Mouse (Mus musculus) mouse trophoblast stem cell (cell line): ENCODE measurements around the gene Man1b1.

ENCODE experiments used
- in situ Hi-C, 2 experiments: fragments of 300-500 bp; cut with MseI, MboI; formaldehyde crosslinking; loops; 2 replicates in 1 of 2; 3 replicates in 1 of 2; pipeline ENCODE4 v1.15.1; 2025

The Man1b1 gene

DNA sequence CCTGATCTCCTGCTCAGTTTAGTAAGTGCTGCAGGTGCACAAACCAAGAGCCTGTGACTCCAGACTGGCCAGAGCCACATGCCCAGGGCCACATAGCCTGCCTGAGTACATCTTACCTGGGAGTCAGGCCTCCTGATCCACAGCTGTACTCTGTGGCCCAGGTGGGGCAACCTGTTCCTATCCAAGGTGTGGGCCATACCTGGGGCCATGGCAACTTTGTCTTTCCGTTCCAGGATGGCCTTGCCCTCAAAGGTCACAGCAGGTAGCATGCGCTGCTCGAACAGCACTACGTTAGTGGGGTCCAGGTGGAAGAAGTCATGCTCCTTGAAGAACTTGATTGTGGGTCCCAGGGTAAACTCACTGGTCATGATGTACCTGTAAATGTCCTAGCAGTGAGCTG is 32.2 kb downstream of the Man1b1 start:
- in situ Hi-C loops = no loop called here

DNA sequence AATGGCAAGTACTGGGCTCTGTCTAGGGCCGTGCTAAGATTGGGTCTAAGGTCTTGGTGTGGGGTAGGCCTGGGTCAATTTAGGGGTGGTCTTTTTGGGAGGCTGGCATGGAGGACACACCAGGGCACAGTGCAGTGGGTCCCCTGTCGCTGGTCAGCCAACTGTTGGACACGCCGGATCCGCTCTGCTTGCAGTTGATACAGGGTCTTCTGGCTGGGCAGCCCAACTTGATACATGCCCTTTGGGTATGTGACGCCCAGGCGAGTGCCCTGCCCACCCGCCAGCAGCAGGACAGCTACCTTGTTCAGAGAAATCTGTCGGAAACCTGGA is 32.6 kb downstream of the Man1b1 start:
- in situ Hi-C loops = no loop called here

DNA sequence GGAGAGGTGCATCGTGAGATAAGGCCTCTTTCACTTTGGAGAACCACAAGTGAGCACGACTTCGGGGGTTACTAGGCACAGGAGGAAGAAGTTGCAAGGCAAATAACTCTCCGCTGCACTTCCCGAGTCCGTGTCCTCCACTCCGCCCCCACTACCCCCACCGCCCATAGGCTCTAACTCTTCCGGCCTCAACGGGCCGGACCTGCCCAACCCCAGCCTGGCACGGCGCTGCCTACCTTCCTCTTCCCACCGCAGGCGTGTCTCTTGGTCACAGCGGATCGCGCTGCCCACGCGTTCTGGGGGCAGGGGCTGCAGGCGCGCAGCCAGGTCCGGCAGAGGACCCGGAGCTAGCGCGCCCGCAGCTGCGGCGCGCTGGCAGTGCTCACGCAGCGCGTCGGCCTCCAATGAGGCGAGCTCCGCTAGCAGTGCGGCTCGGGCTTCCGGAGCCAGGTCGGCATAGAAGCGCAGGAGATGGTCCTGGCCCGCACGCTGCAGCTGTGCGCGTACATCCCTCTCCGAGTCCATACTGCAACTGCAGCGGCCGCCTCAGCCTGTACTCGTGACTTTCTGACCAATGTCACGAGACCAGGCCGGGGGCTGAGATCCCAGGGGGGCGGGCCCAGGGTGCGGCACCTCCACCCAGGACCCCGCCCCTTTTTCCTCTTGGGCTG is 33.1 kb downstream of the Man1b1 start, which contains the start of gene Uap1l1:
Gene Uap1l1 (minus strand): TSS at position 592 of the 671 bp plus-strand sequence.
- in situ Hi-C loops = no loop called here

DNA sequence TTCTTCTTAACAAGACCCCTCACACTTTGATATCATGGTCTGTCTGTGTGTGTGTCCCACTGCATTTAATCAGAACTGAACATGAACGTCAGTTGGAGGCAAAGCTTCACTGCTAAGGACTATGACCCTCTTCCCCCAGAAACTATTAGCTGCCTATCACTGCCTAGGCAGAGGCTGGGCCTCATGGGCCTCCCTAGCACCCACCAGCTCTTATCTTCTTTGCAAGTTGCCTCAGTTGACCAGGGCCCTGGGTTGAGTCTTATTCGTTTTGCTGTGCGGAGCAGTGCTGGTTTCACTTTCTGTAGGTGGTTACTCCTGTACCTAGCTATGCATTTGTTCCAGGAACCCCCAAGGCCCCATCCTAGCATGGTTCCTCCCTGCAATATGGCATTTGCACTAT is 37.9 kb downstream of the Man1b1 start:
- in situ Hi-C loops = no loop called here

DNA sequence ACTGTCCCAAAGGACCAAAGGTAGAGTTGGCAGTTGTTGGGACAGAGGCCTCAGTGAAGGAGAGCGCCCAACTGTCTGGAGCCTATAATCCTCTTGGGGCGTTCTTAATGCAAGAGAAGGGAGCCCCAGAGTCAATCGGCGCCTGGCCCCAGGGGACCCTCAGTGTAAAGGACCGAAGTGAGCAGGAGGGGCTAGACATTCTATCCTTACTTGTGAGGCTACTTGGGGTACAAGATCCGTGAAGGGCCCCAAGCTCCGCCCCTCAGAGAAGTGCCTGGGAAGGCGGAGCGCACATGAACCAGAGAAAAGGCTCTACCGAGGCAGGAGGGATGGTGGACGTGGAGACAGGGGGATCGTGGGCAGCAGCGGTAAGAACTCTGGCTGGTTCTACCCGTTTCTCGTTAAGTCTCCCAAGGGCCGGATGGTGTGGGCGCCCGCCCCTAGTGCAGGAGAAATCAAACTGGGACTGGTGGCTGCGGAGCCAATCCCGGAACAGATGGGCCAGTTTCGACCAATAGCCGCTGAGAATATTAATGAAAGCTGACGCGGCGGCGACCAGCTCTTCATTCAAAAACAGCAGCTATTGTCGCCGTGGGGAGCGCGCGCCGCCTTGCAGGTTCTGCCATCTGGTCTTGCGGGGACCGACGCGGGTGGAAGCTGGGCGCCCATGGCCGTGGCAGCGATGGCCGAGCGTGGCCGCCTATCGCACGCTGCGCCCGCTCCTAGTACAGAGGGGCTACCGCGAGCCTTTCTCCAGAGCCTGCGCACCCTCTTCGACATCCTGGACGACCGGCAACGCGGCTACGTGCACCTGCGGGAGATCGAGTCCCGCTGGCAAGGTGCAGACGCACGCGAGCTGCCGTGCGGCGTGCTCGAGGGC is 39.9 kb downstream of the Man1b1 start, which contains the start of gene Sapcd2:
Gene Sapcd2 (plus strand): TSS at position 558 of the 880 bp plus-strand sequence.
- in situ Hi-C loops = no loop called here

DNA sequence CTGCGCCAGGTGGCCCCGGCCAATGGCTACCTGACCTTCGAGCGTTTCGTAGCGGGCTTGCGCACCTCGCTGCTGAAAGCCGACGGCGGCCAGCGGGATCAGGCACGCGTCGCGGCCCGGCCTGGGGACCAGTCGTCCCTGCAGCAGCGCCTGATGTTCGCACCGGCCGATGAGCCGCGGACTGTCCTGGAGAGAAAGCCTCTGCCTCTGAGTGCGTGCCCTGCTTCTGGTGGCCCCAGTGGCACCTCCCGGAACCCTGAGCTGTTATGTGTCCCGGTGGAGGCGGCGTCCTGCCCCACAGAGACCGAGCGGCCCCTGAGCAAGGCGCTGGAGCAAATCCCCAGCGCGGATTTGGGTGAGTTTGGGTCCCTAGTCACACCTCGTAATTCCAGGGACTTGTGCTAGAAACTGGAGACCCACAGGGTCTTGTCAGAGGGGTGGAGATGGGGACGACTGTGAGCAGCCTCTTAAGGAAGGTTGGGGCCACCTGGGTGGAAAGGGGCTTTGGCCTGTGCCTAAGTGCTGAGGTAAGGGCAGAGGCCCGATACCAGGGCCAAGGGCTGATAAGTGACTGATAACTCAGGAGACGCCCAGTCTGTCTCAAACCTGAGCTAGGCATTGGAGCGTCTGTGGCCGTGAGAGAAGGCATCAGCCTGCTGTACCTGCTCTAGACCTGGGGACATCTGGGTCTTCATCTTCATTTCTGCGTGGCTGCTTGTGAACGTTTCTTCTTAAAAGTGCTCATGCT is 40.7 kb downstream of the Man1b1 start:
- in situ Hi-C loops = no loop called here

DNA sequence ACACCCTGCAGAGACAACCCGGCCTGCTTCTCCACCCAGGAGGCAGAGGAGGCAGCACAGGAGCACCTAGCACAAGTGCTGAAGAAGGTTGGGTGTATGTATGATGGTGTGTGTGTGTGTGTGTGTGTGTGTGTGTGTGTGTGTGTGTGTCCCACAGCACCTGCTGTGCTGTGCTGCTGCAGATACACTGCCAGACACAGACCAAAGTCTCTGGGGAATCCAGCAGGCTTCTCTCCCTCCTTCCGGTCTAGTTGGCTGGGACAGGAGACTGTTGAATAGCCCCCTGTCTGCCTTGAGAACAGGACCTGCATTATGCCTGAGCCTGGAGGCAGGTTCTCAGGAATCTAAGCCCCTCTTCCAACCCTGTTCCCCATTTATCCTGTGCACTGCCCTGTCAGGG is 41.3 kb downstream of the Man1b1 start:
- in situ Hi-C loops = no loop called here

DNA sequence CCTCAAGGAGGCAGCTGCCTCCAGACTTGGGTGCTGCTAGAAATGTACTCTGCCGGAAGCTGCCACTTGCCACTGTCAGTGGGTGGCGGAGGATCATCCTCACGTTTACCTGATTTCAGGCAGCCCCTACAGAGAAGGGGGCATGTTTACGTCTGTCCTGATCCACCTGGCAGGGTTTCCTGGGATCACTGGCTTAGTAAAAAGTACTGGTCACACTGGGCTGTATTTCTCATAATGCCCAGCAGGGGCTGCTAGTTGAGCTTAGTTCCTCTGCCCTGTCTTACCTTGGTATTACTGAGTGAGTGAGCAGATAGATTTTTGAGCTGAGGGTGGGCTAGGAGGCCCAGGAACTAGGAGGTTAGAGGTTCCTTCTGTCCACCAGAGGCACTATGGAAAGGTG is 44.5 kb downstream of the Man1b1 start:
- in situ Hi-C loops = no loop called here

DNA sequence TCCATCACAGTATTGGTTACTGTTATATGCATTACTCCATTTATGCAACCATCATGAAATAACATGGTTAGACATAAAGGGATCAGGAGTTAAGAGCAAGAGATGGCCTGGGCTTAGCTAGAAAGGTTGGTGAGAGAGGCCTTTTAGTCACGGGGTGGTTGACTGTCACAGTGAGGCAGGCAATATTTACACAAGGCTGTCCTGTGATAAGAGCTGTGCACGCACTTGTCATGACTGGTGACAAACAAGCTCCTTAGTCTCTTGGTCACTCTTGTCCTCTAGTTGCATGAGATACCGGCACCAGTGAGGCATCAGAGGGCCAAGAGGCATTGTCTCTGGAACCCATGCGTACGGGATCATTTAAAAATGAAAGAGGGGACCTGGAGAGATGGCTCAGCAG is 52.4 kb downstream of the Man1b1 start:
- in situ Hi-C loops = no loop called here

DNA sequence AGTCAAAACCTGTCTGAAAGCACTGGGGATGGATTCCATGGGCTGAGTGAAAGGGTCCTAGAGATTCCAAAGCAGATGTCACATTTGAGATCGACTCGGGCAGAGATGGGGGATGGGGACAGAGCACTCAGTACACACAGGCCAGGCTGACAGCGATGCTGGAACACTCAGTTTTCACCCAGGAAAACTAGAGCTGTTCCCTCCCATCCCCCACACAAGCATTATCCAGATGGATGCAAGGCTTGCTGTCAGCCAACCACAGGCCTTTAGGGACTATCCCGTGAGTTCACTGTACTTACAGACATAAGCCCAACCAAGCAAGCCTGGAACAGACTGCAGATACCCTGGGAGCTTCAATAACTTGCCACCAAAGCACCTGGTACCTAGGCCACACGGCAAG is 59.1 kb downstream of the Man1b1 start:
- in situ Hi-C loops = no loop called here

DNA sequence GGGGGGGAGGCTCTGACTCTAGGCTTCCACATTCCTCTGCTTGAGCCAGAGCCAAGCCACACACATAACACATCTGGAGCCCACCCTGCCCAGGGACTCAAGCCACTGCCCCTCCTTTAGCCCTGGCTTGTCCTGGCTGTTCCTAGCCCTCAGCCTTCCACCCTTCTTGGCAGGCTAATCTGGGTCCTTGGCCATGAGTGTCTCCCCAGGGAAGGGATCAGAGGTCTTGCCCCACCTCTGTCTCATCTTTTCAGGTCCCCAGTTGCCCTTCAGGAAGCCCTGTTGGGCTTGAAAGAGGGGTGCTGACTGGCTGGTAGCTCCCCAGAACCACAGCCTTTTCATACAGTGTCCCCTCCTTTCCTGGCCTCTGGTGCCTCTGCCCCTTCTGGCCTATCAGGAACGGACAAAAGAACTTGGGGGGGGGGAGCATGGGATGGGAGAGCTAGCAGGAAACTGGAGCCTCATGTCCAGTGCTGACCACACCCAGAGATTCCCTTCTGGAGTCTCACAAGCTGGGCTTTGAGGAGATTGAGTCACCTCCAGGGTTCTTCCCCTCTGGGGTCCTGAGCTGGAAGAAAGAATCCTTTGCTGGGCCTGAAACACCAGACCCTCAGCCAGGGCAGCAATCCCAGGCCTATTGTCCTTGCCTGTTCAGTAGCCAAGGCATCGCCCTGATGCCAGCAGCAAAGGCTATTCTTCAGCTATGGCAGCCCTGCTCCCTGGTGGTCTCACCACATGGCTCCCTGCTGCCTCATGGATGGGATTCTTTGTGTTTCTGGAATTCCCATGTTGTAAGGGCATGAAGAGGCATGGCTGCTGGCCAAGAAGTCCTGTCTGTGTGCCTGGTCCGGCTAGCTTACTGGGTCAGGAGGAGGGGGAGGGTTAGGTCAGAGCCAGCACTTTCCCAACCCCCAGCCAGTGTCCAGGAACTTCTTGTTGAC is 62.4 kb downstream of the Man1b1 start:
- in situ Hi-C loops = no loop called here

DNA sequence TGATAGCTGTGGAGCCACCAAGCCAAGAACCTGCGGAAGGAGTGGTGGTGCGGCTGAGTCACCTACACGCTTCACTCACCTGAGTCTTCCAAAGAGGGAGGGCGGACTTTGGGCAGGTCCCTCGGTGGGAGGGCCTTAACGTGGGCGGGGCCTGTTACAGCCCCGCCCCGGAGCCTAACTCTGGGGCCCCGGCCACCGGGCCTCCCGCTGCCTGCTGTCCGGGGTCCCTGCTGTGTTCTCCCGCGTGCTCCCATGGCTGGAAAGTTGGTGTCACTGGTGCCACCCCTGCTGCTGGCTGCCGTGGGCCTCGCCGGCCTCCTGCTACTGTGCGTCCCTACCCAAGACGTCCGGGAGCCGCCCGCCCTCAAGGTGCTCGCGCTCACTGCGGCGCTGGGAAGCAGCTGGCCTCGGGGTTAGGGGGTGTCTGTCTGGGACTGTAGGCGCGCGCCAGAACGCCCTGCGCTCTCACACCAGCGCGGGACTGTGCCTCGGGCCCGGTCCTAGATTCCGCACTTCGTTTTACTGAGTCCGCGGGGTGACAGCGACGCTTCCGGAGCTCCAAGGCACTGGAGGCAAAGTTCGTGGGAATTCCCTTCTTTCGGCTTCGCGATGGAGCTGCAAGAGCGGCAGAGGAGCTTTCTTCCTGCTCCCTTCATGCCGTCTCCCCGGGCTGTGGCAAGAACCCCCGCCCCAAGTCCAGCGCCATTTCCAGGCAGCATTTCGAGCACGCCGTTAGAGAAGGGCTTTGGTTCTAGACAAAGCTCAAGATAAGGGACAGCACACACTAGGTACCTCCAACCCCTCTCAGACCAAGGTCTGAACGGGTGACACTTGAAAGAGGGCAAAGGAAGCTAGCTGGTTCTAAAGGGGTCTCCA is 63.8 kb downstream of the Man1b1 start, which contains the start of gene Entpd2:
Gene Entpd2 (plus strand): TSS at position 154 of the 876 bp plus-strand sequence.
- in situ Hi-C loops = no loop called here

DNA sequence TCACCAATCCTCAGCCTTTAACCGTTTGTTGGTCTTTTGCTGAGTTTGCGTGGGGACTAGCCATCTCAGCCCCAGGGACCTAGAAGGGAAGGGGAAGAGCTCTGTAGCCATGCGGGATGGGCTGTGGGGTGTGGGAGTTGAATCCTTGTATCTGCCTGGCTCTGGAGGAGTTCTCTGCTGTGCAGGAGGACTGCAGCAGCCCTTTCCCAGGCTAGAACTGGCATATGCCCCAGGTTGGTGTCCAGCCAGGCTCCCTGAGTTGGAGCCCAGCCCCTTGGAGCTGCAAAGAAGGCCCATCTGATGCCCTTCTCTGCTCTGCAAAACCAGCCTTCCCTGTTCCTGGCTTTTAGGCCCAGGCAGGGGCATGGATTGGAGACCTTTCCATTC is 64.5 kb downstream of the Man1b1 start:
- in situ Hi-C loops = no loop called here

DNA sequence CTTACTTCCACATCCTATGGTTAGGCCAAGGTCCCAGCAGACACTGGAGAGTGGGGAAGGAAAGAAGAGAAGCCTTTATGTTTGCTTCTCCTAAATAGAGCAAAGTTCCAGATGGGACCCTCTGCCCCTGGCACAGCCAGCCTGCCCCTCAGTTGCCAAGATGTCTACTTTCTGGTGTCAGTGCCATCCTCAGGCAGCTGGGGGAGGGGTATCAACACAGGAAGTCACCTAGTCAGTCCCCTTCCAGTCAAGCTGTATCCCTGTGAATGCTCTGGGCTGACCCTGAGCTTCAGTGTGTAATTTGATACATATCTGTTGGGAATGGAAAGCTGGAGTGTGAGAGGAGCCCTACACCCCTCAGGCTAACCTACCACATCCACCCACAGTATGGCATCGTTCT is 64.9 kb downstream of the Man1b1 start:
- in situ Hi-C loops = no loop called here

DNA sequence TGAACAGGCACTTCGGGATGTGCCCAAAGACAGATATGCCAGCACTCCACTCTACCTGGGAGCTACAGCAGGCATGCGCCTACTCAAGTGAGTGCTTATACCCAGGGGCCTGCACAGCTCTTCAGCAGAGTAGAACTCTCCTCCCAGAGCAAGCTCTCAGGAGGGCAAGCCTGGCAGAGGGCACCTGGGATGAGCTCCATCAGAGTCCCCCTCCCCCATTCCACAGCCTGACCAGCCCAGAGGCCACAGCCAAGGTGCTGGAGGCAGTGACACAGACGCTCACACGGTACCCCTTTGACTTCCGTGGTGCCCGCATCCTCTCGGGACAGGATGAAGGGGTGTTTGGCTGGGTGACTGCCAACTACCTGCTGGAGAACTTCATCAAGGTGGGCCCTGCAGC is 65.9 kb downstream of the Man1b1 start:
- in situ Hi-C loops = no loop called here

DNA sequence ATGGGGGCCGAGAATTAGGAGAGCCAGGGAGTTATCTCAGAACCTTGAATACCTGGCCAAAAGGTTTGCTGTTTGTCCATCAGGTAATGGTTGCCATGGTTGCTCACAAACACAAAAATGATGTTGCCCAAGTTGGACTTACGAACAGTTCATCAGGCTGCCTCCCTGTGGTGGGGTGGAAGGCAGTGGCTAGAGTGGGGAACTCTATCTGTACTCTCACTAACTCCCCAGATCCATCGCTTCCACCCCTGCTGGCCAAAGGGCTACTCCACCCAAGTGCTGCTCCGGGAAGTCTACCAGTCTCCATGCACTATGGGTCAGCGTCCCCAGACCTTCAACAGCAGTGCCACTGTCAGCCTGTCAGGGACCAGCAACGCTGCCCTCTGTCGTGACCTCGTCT is 66.9 kb downstream of the Man1b1 start, which contains the start of gene Npdc1:
Gene Npdc1 (plus strand): TSS at position 301 of the 400 bp plus-strand sequence.
- in situ Hi-C loops = no loop called here

DNA sequence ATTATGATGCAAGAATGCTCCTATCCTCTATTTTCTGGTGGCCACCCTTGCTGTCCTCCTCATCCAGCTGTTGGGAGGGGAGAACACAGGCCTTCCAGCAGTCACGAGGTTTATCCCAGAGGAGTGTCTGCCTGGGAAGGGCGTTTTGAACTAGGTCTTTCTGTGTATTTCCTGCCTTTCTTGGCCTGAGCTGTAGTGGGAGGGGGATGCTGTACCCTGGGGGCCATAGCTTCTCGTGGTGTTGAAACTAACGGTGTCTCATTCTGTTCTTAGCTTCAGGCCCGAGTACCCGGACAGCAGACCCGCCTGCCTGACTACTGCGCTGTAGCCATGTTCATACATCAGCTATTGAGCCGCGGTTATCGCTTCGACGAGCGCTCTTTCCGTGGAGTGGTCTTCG is 68.2 kb downstream of the Man1b1 start:
- in situ Hi-C loops = no loop called here

DNA sequence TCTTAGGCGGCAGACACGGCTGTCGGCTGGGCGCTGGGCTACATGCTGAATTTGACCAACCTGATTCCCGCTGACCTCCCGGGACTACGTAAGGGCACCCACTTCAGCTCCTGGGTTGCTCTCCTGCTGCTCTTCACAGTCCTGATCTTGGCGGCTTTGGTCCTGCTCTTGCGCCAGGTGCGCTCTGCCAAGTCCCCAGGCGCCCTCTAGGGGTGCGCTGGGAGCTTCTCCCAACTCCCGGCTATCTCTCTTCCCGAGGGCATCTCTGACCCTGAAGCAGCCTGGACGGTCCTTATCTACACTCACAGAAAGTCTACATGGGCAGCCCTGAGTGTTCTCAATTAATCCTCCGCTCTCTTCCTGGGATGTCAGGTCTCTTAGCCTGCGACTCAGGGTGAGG is 68.6 kb downstream of the Man1b1 start:
- in situ Hi-C loops = no loop called here
